Comparison of ENCODE assay signal across 25 mouse cellular contexts in genomic region chr19:57073450-57073849, GRCm38 (mm10).
DNase-seq lines count a peak whose midpoint lies in the region; ATAC-seq and TF ChIP-seq lines count a peak whose summit lies in the region.
"Had no signal": no experiment of that assay in that cellular context is flagged by ENCODE, and none has a peak within 500 bp of the region (broad histone marks: within the 10 kb centered on the region; RNA-seq: fewer than 3 reads in every experiment).

No protein-coding gene starts in this region.

- no peaks in the 10 kb centered on the region for H3K27me3 ChIP-seq in spleen, adult 2 months (ENCODE audit: control insufficient read depth, insufficient read depth, low read length)
- no peaks in the 10 kb centered on the region for H3K27me3 ChIP-seq in CH12.LX (replicated peaks)
- H3K27me3 ChIP-seq in kidney, embryonic 14.5 days (ENCODE audit: control insufficient read depth, insufficient read depth, low read length) = no peaks in the 10 kb centered on the region
- H3K27me3 ChIP-seq: liver, embryonic 13.5 days; midbrain, embryonic 13.5 days; neural tube, embryonic 13.5 days; stomach, embryonic 15.5 days had no signal

- H3K4me3 ChIP-seq in layer of hippocampus, adult 2 months = no peak overlapping the region
- H3K4me3 ChIP-seq in spleen, adult 2 months (ENCODE audit: extremely low read depth, insufficient read depth, insufficient read length) = no peak overlapping the region
- no peak overlapping the region for H3K4me3 ChIP-seq in CH12.LX (replicated peaks in 1 of 3; ENCODE audit: low read depth in 2 of 3, low read length in 2 of 3, poor library complexity in 1 of 3)
- no peak overlapping the region for H3K4me3 ChIP-seq in kidney, embryonic 14.5 days (ENCODE audit: low read length)
- H3K4me3 ChIP-seq: embryonic facial prominence, embryonic 10.5 days; forebrain, embryonic 10.5 days; limb, embryonic 13.5 days; liver, embryonic 13.5 days; megakaryocyte, embryonic 14.5 days; midbrain, embryonic 13.5 days; neural tube, embryonic 13.5 days; stomach, embryonic 15.5 days had no signal

- no peak for TF ChIP-seq RAD21 in CH12.LX (IDR thresholded peaks at IDR 0.05; ENCODE audit: low read depth, low read length)

- ATAC-seq in inflammation-experienced regulatory T-cells, adult 6 months = peak; percentile 35
- no peak for ATAC-seq in kidney, embryonic 14.5 days (ENCODE audit: low FRiP score, low TSS enrichment)
- ATAC-seq: forebrain, postnatal 0 days; hindbrain, postnatal 0 days; midbrain, embryonic 13.5 days had no signal

- TF ChIP-seq CTCF in layer of hippocampus, adult 2 months (conservative IDR thresholded peaks at IDR 0.05) = no peak
- no peak for TF ChIP-seq CTCF in spleen, adult 2 months (IDR thresholded peaks at IDR 0.05; ENCODE audit: extremely low read depth, insufficient read depth, insufficient read length, insufficient replicate concordance)
- TF ChIP-seq CTCF in CH12.LX (conservative IDR thresholded peaks at IDR 0.05 in 1 of 2, IDR thresholded peaks at IDR 0.05 in 1 of 2; ENCODE audit: low read depth in 2 of 2, low read length in 2 of 2) = no peak

- TF ChIP-seq POLR2A in spleen, adult 2 months (IDR thresholded peaks at IDR 0.05; ENCODE audit: low read depth, low read length) = no peak
- no peak for TF ChIP-seq POLR2A in CH12.LX (IDR thresholded peaks at IDR 0.05; ENCODE audit: low read depth, low read length)

- no peak for DNase-seq in layer of hippocampus, adult 2 months (ENCODE audit: low spot score in 2 of 2)
- DNase-seq in layer of hippocampus, postnatal 25 days (ENCODE audit: extremely low spot score in 1 of 2, low spot score in 1 of 2) = no peak
- DNase-seq in spleen, adult 2 months (ENCODE audit: low read depth in 1 of 2, low spot score in 2 of 2) = no peak
- DNase-seq in spleen, adult 12 weeks (ENCODE audit: low spot score) = no peak
- no peak for DNase-seq in CH12.LX (ENCODE audit: extremely low read depth)
- DNase-seq in neural tube, embryonic 10.5 days (ENCODE audit: extremely low spot score, low spot score) = no peak
- DNase-seq: adrenal gland, postnatal 25 days; cerebellum, adult 11-12 months; cerebellum, postnatal 10 days; forebrain, postnatal 0 days; gastrocnemius, postnatal 36 days; kidney, adult 18-20 months; liver, embryonic 13.5 days had no signal

- peaks cover 24% of the 10 kb centered on the region; the same call in 1 of the 2 replicates for H3K4me1 ChIP-seq in spleen, adult 2 months (ENCODE audit: control insufficient read depth, insufficient read depth, insufficient read length)
- H3K4me1 ChIP-seq in CH12.LX (ENCODE audit: control insufficient read depth in 1 of 2, insufficient read depth in 2 of 2) = peaks cover 3 to 68% of the 10 kb centered on the region in 2 experiments; a peak in 3 of 4 replicates
- peaks cover 2% of the 10 kb centered on the region; the same call in 1 of the 2 replicates for H3K4me1 ChIP-seq in kidney, embryonic 14.5 days (ENCODE audit: control insufficient read depth, insufficient read depth, low read length)
- H3K4me1 ChIP-seq: liver, embryonic 13.5 days; megakaryocyte, embryonic 14.5 days had no signal

- no peak overlapping the region for H3K9ac ChIP-seq in CH12.LX (ENCODE audit: insufficient read depth, low read depth)
- H3K9ac ChIP-seq in kidney, embryonic 14.5 days (ENCODE audit: low read depth, low read length) = no peak overlapping the region
- H3K9ac ChIP-seq: forebrain, postnatal 0 days; limb, embryonic 13.5 days; liver, embryonic 13.5 days; lung, embryonic 14.5 days; midbrain, embryonic 13.5 days; neural tube, embryonic 13.5 days; stomach, embryonic 15.5 days had no signal

- in situ Hi-C loops in CH12.LX (cut with MboI; ENCODE audit: low pct_ligation_motif_present, low pct_unique_long_range_greater_than_20kb, low sequenced_read_pairs) = no loop called here

- WGBS in spleen, adult 2 months = 41% methylated on average over 4 of the region's 4 CpGs
- WGBS in kidney, embryonic 14.5 days = 94% methylated on average over 4 of the region's 4 CpGs

- no peaks in the 10 kb centered on the region for H3K9me3 ChIP-seq in CH12.LX (replicated peaks; ENCODE audit: low read length)
- no peaks in the 10 kb centered on the region for H3K9me3 ChIP-seq in kidney, embryonic 14.5 days (ENCODE audit: control insufficient read depth, low read length)
- H3K9me3 ChIP-seq: embryonic facial prominence, embryonic 10.5 days; forebrain, embryonic 10.5 days; limb, embryonic 13.5 days; liver, embryonic 13.5 days; megakaryocyte, embryonic 14.5 days; midbrain, embryonic 13.5 days; neural tube, embryonic 13.5 days; stomach, embryonic 15.5 days had no signal

- H3K36me3 ChIP-seq in spleen, adult 2 months (ENCODE audit: control insufficient read depth, insufficient read depth, low read length) = peaks cover 20% of the 10 kb centered on the region
- H3K36me3 ChIP-seq in CH12.LX (replicated peaks in 1 of 2; ENCODE audit: control insufficient read depth in 1 of 2, insufficient read depth in 1 of 2, low read length in 1 of 2) = no peaks in the 10 kb centered on the region
- H3K36me3 ChIP-seq in kidney, embryonic 14.5 days (ENCODE audit: control insufficient read depth, insufficient read depth, low read length) = no peaks in the 10 kb centered on the region
- H3K36me3 ChIP-seq: embryonic facial prominence, embryonic 10.5 days; forebrain, embryonic 10.5 days; limb, embryonic 13.5 days; liver, embryonic 13.5 days; midbrain, embryonic 13.5 days; neural tube, embryonic 13.5 days; stomach, embryonic 15.5 days had no signal

- peak overlapping the region; percentile 52 for H3K27ac ChIP-seq in layer of hippocampus, adult 2 months
- H3K27ac ChIP-seq in spleen, adult 2 months (ENCODE audit: insufficient read depth, low read length) = peak overlapping the region; percentile 95
- H3K27ac ChIP-seq in CH12.LX (ENCODE audit: insufficient read depth, low read depth) = no peak overlapping the region
- no peak overlapping the region for H3K27ac ChIP-seq in kidney, embryonic 14.5 days (ENCODE audit: low read depth, low read length)
- H3K27ac ChIP-seq: embryonic facial prominence, embryonic 10.5 days; forebrain, embryonic 10.5 days; kidney, postnatal 0 days; limb, embryonic 13.5 days; liver, embryonic 13.5 days; midbrain, embryonic 13.5 days; neural tube, embryonic 13.5 days had no signal

- H3K79me2 ChIP-seq in CH12.LX (replicated peaks; ENCODE audit: control insufficient read depth, extremely low read depth, insufficient read depth, poor library complexity, severe bottlenecking) = no peaks in the 10 kb centered on the region

- no peak for TF ChIP-seq EP300 in CH12.LX (IDR thresholded peaks at IDR 0.05; ENCODE audit: low read length)

- H3K4me2 ChIP-seq in CH12.LX (ENCODE audit: insufficient read depth, low read depth, poor library complexity, severe bottlenecking) = peak overlapping the region; percentile 55; the same call in 1 of the 2 replicates
- H3K4me2 ChIP-seq in kidney, embryonic 14.5 days (replicated peaks; ENCODE audit: low read depth, low read length) = no peak overlapping the region
- H3K4me2 ChIP-seq: limb, embryonic 13.5 days; liver, embryonic 13.5 days; lung, embryonic 14.5 days; midbrain, embryonic 13.5 days; neural tube, embryonic 13.5 days; stomach, embryonic 15.5 days had no signal

- dilution Hi-C loops in CH12.LX (cut with MboI; ENCODE audit: extremely low pct_ligation_motif_present, extremely low pct_unique_long_range_greater_than_20kb, low sequenced_read_pairs) = no loop called here

TF ChIP-seq in CH12.LX, 34 proteins besides CTCF, POLR2A, EP300 and RAD21:
- TF ChIP-seq PAX5 (IDR thresholded peaks at IDR 0.05; ENCODE audit: low read length) = no peak
- no peak for TF ChIP-seq BHLHE40 (IDR thresholded peaks at IDR 0.05; ENCODE audit: low read depth, low read length)

Comparison
In these comparisons a context has a peak if more than half of its experiments do, and no peak if none do; other contexts are left out.
1. H3K27ac ChIP-seq: peak in layer of hippocampus, adult 2 months (single experiment) and spleen, adult 2 months (single experiment); none in CH12.LX (single experiment) and kidney, embryonic 14.5 days (single experiment).